Mouse (Mus musculus) midbrain, embryonic 16.5 days (tissue): ENCODE data around the gene Rapgef2. TPM values are rescaled to one million over a fixed set of nuclear protein-coding genes. Genes with fewer than 3 reads are reported as not detected.

Experiments
- ATAC-seq: fragments of 200-750 bp; cut with Nextera tagmentation; 2 replicates; pipeline ENCODE4 v1.8.0; 2017; ENCODE audit warnings: moderate TSS enrichment
- H3K27ac ChIP-seq: fragments of 300-500 bp; sonication (generic); 2 replicates; pipeline ENCODE4 v1.5.1; 2014; ENCODE audit warnings: mild to moderate bottlenecking, low read length, mixed read lengths
- H3K27me3 ChIP-seq: fragments of 300-500 bp; sonication (generic); 2 replicates; pipeline ENCODE4 v1.6.1; 2014; ENCODE audit warnings: low read depth, low read length, mixed read lengths; ENCODE audit not compliant: control insufficient read depth, insufficient read depth
- H3K36me3 ChIP-seq: fragments of 300-500 bp; sonication (generic); 2 replicates; pipeline ENCODE4 v1.6.1; 2014; ENCODE audit warnings: mild to moderate bottlenecking, low read length, moderate library complexity, mixed read lengths; ENCODE audit not compliant: control insufficient read depth, insufficient read depth
- H3K4me1 ChIP-seq: fragments of 300-500 bp; sonication (generic); 2 replicates; pipeline ENCODE4 v1.6.1; 2014; ENCODE audit warnings: mild to moderate bottlenecking, low read length, mixed read lengths; ENCODE audit not compliant: control insufficient read depth, insufficient read depth
- H3K4me2 ChIP-seq: fragments of 300-500 bp; sonication (generic); 2 replicates; pipeline ENCODE4 v1.6.1; 2014; ENCODE audit warnings: mild to moderate bottlenecking, low read length, mixed read lengths
- H3K4me3 ChIP-seq: fragments of 300-500 bp; sonication (generic); 2 replicates; pipeline ENCODE4 v1.5.1; 2014; ENCODE audit warnings: low read depth, mild to moderate bottlenecking, low read length, moderate library complexity, mixed read lengths
- H3K9ac ChIP-seq: fragments of 300-500 bp; sonication (generic); 2 replicates; pipeline ENCODE4 v1.6.1; 2014; ENCODE audit warnings: low read depth, low read length, mixed read lengths
- H3K9me3 ChIP-seq: fragments of 300-500 bp; sonication (generic); replicated peaks from 2 replicates; pipeline ENCODE4 v1.6.1; 2014; ENCODE audit warnings: mild to moderate bottlenecking, low read length, mixed read lengths; ENCODE audit not compliant: control insufficient read depth, poor library complexity, severe bottlenecking
- WGBS: fragments of 180-500 bp; shearing (Covaris S2); extraction: QIAGEN DNeasy Blood & Tissue Kit; methylation state at CpG from one replicate; pipeline ENCODE4 v1.1.7; 2014; 5-methylcytosine and 5-hydroxymethylcytosine counted together
- polyA plus RNA-seq: library from polyadenylated mRNA; unstranded; fragments of >200 nt; fragmentation: Nextera tagmentation; extraction: Ambion mirVana; gene quantifications from 2 replicates; pipeline ENCODE4 v1.2.1, GENCODE M21; 2015

The Rapgef2 gene
- polyA plus RNA-seq, 1 experiment from 2014 or later: 15.6 TPM

DNA sequence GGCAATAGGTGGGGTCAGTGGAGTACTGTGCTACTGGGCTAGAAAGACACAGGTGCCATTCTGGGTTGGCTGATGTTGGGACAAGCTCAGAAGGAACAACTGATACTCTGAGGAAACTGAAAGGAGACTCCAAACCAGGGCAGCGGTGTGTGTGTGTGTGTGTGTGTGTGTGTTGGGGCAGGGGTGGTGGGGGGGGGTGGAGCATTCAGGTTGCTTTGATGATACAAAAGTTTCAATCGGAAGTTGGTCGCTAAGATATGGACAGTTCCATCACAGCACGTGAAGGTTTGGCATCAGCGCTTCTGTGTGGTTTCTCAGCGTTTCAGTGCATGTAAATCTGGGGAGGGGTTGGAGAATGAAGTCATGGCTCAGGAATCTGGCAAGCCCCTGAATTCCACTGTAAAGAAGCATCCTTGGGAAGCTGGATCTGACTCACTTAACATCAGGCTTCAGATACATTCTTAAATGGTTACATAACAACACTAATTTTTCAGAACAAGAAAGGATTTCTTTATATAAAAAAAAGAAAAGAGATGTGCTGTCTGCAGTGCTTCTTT is 157.2 kb downstream of the Rapgef2 start:
- ATAC-seq: no peak

DNA sequence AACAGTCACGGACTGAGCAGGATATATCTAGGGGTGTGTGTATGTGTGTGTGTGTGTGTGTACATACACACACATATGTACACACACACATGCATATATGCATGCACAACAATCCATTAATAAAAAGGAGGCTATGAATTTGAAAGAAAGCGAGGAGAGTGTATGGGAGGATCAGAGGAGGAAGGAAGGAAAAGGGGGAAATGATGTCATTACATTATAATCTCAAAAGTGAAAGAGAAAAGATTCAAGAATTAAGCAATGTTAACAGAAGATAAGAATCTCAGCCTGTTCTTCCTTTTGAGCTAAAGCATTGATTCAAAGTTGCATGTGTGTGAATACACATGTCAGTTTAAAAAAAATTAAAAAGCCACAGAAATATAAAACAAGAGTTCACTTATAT is 158.5 kb downstream of the Rapgef2 start:
- H3K36me3 ChIP-seq: no peaks in the 10 kb centered on the region
- no peaks in the 10 kb centered on the region for H3K9me3 ChIP-seq
- no peak overlapping the region for H3K4me3 ChIP-seq
- no peak overlapping the region for H3K27ac ChIP-seq
- WGBS: 89% methylated on average over 2 of the region's 2 CpGs
- no peak overlapping the region for H3K4me2 ChIP-seq
- ATAC-seq: no peak
- H3K27me3 ChIP-seq: no peaks in the 10 kb centered on the region
- H3K4me1 ChIP-seq: no peaks in the 10 kb centered on the region
- no peak overlapping the region for H3K9ac ChIP-seq

More for the DNA sequence above, 157.2 kb downstream of the Rapgef2 start:
- WGBS: 59% methylated on average over 6 of the region's 6 CpGs
- Histone ChIP-seq H3K27me3 (no peaks in the 10 kb centered on the region), H3K27ac (no peak overlapping the region), H3K36me3 (no peaks in the 10 kb centered on the region), H3K4me1 (no peaks in the 10 kb centered on the region), H3K4me3 (no peak overlapping the region), H3K9ac (no peak overlapping the region), H3K9me3 (no peaks in the 10 kb centered on the region), H3K4me2 (no peak overlapping the region)

DNA sequence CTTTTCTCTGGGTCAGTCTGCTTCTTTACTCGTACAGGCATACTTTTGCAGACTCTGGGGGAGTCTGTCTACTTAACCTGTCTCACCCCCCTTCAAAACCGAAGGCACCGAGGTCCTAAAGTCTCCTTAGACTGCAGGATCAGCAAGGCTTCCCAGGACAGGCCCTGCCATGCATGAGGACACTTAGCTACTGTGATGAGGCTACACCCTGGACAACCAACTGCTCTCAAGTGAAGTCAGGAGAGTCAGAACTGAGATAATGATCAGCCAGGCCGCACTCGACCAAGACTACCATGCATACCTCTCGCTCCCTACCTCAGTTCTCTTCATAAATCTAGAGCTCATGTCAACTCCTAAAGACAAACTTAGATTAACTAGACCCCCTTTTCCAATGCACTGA is 159.5 kb downstream of the Rapgef2 start:
- 93% methylated on average over 6 of the region's 6 CpGs for WGBS
- 0 out of 2 replicates have a peak, but pooled peaks have one; percentile 8 for ATAC-seq
- H3K27me3 ChIP-seq: no peaks in the 10 kb centered on the region
- H3K9ac ChIP-seq: no peak overlapping the region
- H3K9me3 ChIP-seq: no peaks in the 10 kb centered on the region
- no peaks in the 10 kb centered on the region for H3K36me3 ChIP-seq
- H3K4me2 ChIP-seq: no peak overlapping the region
- no peak overlapping the region for H3K4me3 ChIP-seq
- no peaks in the 10 kb centered on the region for H3K4me1 ChIP-seq
- H3K27ac ChIP-seq: no peak overlapping the region

- WGBS: 69% methylated on average over 7 of the region's 7 CpGs
- ATAC-seq: no peak
- H3K36me3 ChIP-seq: no peaks in the 10 kb centered on the region
- H3K4me1 ChIP-seq: no peaks in the 10 kb centered on the region
- H3K27me3 ChIP-seq: no peaks in the 10 kb centered on the region
- H3K27ac ChIP-seq: no peak overlapping the region
- no peaks in the 10 kb centered on the region for H3K9me3 ChIP-seq
- no peak overlapping the region for H3K4me3 ChIP-seq
- H3K4me2 ChIP-seq: no peak overlapping the region
- H3K9ac ChIP-seq: no peak overlapping the region
These were observed 164.9 kb downstream of the Rapgef2 start for GRCm38 (mm10) chr3:79121391-79121790.

DNA sequence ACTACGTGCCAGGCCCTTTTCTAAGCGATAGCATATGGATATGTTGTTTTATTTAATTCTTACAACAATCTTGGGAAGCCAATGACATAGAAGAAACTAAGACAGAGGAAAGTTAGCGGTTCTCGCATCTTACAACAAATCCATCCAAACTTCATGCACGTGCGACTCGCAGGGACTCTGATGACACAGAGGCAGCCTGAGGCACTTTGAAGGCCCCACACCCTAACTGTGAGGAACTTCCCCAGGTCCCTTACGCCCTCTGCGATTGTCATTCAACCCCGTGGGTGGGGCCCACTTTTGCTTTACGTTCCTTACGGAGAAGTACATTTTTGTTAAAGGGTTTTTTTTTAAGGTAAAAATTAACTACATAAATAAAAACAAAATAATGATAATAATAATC is 166.3 kb downstream of the Rapgef2 start:
- no peak overlapping the region for H3K9ac ChIP-seq
- no peak overlapping the region for H3K4me3 ChIP-seq
- no peaks in the 10 kb centered on the region for H3K4me1 ChIP-seq
- H3K36me3 ChIP-seq: no peaks in the 10 kb centered on the region
- H3K27me3 ChIP-seq: no peaks in the 10 kb centered on the region
- no peak overlapping the region for H3K27ac ChIP-seq
- no peaks in the 10 kb centered on the region for H3K9me3 ChIP-seq
- WGBS: 97% methylated on average over 12 of the region's 12 CpGs
- no peak for ATAC-seq
- no peak overlapping the region for H3K4me2 ChIP-seq

- peaks cover 2% of the 10 kb centered on the region; the same call in 1 of the 2 replicates for H3K36me3 ChIP-seq
- H3K4me1 ChIP-seq: no peaks in the 10 kb centered on the region
- WGBS: 96% methylated on average over 6 of the region's 6 CpGs
- no peak overlapping the region for H3K4me2 ChIP-seq
- peaks cover 3% of the 10 kb centered on the region; the same call in 1 of the 2 replicates for H3K9me3 ChIP-seq
- H3K27me3 ChIP-seq: no peaks in the 10 kb centered on the region
- no peak overlapping the region for H3K4me3 ChIP-seq
- ATAC-seq: no peak
- no peak overlapping the region for H3K9ac ChIP-seq
- no peak overlapping the region for H3K27ac ChIP-seq
These were observed 176.2 kb downstream of the Rapgef2 start for GRCm38 (mm10) chr3:79110153-79110552.

DNA sequence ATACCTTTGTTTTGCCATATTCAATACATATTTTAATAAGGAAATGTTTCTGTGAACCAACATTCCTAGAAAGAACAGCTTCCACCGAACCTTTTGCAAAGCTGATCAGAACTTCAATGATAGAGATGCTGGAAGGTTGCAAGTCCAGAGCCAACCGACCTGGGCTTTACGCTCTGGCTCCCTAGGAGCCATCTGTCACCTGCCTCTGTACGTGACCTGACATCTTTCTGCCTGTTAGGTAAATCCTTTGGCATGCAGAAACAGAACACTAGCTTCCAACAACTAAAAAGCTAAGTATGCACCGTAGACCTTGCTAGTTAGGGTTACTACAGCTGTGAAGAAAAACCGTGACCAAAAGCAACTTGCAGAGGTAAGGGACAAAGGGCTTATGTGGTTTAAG is 178.1 kb downstream of the Rapgef2 start:
- Histone ChIP-seq H3K36me3 (peaks cover 2% of the 10 kb centered on the region; the same call in 1 of the 2 replicates), H3K27me3 (no peaks in the 10 kb centered on the region), H3K9me3 (peaks cover 3% of the 10 kb centered on the region; the same call in 1 of the 2 replicates), H3K4me1 (no peaks in the 10 kb centered on the region), H3K4me2 (no peak overlapping the region), H3K9ac (no peak overlapping the region), H3K4me3 (no peak overlapping the region), H3K27ac (no peak overlapping the region)
- no peak for ATAC-seq
- WGBS: 90% methylated on average over 6 of the region's 6 CpGs

DNA sequence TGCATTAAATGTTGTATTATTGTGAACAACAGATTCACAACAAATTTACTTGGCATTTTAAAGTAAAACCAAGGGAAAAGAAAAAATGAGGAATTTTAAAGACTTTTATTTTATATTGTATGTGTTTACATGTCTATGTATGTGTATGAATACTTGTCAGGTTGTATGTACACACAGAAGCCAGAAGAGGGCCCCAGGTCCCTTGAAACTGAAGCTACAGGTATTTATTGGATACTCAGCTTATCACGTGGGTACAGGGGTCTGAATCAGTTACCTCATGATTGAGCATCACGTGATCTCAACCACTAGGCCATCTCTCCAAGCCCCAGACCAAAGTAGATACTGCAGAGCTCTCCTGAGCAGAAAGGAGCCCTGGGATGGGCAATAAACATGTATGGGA is 180.0 kb downstream of the Rapgef2 start:
- WGBS: 89% methylated on average over 2 of the region's 2 CpGs
- H3K36me3 ChIP-seq: peaks cover 2% of the 10 kb centered on the region; the same call in 1 of the 2 replicates
- H3K4me3 ChIP-seq: no peak overlapping the region
- H3K4me1 ChIP-seq: no peaks in the 10 kb centered on the region
- no peaks in the 10 kb centered on the region for H3K27me3 ChIP-seq
- no peak overlapping the region for H3K4me2 ChIP-seq
- H3K9me3 ChIP-seq: peaks cover 3% of the 10 kb centered on the region; the same call in 1 of the 2 replicates
- H3K9ac ChIP-seq: no peak overlapping the region
- no peak overlapping the region for H3K27ac ChIP-seq
- ATAC-seq: no peak

GRCm38 (mm10) chr3:79103604-79104003 is 182.7 kb downstream of the Rapgef2 start:
- peaks cover 2% of the 10 kb centered on the region; the same call in 1 of the 2 replicates for H3K36me3 ChIP-seq
- no peaks in the 10 kb centered on the region for H3K27me3 ChIP-seq
- no peak overlapping the region for H3K4me2 ChIP-seq
- no peak overlapping the region for H3K9ac ChIP-seq
- peaks cover 3% of the 10 kb centered on the region; the same call in 1 of the 2 replicates for H3K9me3 ChIP-seq
- no peak overlapping the region for H3K27ac ChIP-seq
- no peak overlapping the region for H3K4me3 ChIP-seq
- no peak for ATAC-seq
- 94% methylated on average over 9 of the region's 9 CpGs for WGBS
- H3K4me1 ChIP-seq: no peaks in the 10 kb centered on the region
